Mouse (Mus musculus): ENCODE results near the gene 0610009B22Rik.
"Not testable (repeated sequence)": the region's sequence is repeated elsewhere in the genome, so short reads cannot be mapped to it uniquely, and the experiment has no call there.

- TF ChIP-seq CTCF (IDR thresholded peaks at IDR 0.05; ENCODE audit: low read depth, low read length); POLR2A (IDR thresholded peaks at IDR 0.05; ENCODE audit: extremely low read depth, insufficient read depth, low read length): not testable (repeated sequence)
These were observed 45.5 kb upstream of the 0610009B22Rik start for GRCm38 (mm10) chr11:51734218-51734617.

All from liver, adult 2 months (tissue).